Mouse (Mus musculus) right cerebral cortex, postnatal 10 days (tissue): ENCODE data around the gene Igsf9.

Experiments used
- DNase-seq, 2 experiments: peaks; one replicate each; pipeline ENCODE4 v3.0.0; 2021; ENCODE audit warnings: low spot score in 2 of 2

Gene Igsf9

GRCm38 (mm10) chr1:172468301-172468877, 13.2 kb upstream of the Igsf9 start:
- no peak for DNase-seq

DNA sequence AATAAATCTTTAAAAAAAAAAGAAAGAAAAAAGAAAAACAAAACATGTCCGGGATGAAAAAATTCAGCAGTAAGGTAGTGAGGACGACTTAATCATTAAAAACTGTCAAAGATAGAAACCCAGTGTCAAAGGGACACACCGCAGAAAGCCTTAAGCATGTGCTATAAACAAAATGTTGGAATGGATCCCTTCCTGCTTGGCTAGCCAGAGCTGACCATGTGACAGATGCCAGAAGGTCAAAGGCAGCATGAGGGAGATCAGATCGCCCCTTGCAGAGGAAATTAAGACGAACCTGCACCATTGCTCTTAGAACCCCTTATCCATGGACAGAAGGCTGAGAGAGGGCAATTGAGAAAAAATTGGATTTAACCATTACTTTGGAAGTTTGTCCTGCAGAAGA, 12.2 kb upstream of the Igsf9 start:
- DNase-seq: no peak

GRCm38 (mm10) chr1:172469810-172470448, 11.7 kb upstream of the Igsf9 start:
- DNase-seq: no peak

DNA sequence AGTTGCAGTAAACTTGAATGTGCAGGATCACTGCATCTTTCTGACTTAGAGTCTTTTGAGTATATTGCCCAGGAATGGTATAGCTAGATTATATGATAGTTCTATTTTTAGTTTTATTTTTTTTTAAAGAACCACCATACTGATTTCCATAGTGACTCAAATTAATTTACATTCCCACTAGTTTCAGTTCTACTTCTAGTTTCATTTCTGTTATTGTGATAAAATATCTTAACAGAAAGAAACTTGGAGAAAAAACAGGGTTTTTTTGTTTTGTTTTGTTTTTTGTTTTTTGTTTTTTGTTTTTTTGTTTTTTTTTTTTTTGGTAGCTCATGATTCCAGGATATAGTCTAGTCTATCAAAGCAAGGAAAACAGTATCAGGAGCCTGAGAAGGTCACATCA, 8.7 kb upstream of the Igsf9 start:
- no peak for DNase-seq

DNA sequence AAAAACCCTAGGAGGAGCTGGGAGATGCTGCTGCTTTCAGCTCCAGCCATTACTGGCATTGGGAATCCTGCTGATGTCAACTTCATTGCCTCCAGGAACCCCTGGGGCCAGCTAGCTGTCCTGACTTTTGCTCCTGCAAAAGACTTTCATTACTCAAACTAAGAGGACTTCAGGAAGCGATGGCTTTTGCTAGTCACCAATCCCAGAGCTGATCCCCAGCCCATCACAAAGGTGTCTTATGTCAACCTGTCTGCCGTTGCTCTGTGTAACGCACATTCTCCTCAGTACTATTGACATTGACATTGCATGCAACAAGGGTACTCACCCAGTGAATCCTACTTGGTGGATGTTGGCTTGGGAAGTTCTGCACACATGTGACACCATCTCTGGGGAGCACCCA, 7.4 kb upstream of the Igsf9 start:
- no peak for DNase-seq

DNA sequence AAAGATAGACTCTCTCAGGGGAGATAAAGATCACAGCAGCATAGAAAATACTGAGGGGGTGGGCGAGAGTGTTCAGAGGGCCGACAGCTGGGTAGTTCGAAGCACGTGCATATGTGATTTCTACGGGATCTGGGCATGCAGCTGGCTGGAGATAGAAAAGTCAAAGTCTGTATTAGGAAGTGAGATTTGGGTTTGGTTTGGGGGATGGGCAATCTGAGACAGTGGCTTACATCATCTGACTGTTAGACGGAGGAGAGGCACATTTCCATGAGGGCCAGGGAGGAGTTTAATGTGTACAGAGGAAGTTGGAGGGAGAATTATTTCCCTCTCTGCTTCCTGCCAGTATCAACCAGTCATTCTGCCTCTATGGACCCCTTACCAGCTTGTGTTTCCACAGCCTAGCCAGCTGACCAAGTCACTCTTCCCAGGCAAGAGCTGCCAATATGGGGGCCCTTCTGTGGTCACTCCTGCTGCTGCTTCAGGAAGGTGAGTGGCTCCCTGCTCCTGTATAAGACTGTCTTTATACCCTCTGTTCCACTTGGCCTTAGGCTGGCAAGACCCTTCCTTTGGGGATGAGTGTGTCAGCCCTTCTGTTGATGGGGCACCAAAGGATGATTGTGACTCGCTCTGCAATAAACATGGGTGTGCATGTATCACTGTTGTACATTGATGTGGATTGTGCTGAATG, 6.4 kb upstream of the Igsf9 start, which contains the start of gene Slamf9:
Slamf9 (plus strand) TSS at position 305 of the 688 bp plus-strand sequence.
- no peak for DNase-seq

DNA sequence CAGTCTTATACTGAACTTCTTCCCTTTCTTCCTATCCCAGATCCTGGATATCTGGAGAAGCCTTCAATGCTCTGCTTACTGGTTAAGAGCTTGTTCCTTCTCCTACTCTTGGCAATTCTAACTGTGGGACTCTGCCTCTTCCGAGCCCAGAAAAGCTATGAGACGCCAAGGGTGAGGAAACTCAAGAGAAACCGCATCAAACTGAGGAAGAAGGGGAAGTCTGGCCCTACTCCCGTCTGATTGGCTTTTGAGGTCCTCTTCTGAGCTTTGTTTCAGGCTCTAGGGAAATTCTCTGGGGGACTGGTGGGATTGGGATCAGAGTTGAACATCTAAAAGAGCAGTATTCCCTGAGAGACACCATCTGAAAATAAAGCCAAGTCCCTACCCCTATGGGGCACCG, 3.6 kb upstream of the Igsf9 start:
- no peak for DNase-seq

GRCm38 (mm10) chr1:172480376-172480775, 1.2 kb upstream of the Igsf9 start:
- DNase-seq: no peak

GRCm38 (mm10) chr1:172481111-172481510, 477 bp upstream of the Igsf9 start:
- peak in 1 of 2 experiments; percentile 31 for DNase-seq

DNA sequence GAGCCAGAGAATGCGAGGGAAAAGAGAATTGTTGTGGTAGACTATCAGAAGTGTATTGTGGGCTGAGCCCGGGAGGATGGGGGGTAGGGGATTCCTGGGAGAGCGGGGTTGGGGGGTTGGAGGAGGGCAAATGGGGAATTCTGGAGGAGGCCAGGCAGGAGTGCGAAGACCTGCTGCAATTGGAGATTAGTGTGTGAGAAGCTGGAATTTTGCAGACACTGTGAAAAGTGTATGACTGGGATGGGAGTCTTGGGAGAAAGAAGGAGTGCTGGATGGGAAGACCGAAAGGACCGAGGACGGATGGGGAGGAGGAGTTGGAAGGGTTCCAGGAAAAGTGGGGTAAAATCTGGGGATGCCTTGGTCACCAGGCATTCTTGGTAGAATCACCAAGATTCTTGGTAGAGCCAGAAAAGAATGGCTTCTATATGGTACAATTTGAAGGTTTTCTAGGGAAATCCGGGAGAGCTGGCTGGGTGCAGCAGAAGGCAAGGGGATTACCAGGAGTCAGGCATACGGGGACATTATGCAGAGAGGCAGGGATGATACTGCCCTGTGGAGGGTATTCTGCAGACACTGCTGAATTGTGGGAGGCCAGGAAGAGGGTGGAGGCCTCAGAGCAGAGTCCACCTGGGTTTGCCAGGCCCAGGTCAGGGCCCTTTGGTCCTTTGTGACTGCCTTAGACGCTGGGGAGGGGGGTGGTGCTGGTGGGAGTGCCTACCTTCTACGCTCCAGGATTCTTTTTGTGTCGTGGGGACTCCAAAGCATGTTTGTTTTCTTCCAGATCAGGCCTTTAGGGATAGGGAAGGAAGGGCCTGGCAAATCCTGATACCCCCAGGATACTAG, 1.2 kb downstream of the Igsf9 start:
- peak in 1 of 2 experiments; percentile 39 for DNase-seq

DNA sequence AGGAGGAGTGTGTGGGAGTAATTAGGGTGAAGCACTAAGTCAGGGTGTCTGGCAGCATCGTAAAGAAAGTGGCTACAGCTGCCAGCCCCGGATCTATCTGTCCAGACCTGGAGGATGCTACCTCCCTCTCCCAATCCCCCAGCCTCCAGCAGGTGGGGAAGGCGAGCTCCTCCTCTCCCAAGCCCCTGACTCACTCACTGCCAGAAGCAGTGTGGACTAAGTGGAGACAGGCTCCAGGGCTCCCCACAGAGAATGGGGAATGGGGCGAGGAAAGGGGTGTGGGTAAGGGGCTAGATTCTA, 1.7 kb downstream of the Igsf9 start:
- DNase-seq: peak in 1 of 2 experiments; percentile 35

- DNase-seq: peak in 1 of 2 experiments; percentile 28
These were observed 2.6 kb downstream of the Igsf9 start for GRCm38 (mm10) chr1:172484236-172484635.

DNA sequence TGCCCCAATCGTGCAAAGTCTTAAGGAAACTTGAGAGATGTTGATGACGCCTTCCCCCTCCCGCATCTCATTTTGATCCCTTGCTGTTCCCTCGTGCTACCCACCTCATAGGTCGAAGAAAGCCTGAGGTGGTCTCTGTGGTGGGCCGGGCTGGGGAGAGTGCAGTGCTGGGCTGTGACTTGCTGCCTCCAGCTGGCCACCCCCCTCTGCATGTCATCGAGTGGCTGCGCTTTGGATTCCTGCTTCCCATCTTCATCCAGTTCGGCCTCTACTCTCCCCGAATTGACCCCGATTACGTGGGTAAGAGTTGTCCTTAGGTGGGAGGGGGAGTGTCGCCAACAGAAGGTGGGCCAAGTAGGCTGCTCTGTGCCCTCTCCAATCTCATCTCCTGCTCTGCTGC, 3.1 kb downstream of the Igsf9 start:
- peak in 1 of 2 experiments; percentile 24 for DNase-seq

DNA sequence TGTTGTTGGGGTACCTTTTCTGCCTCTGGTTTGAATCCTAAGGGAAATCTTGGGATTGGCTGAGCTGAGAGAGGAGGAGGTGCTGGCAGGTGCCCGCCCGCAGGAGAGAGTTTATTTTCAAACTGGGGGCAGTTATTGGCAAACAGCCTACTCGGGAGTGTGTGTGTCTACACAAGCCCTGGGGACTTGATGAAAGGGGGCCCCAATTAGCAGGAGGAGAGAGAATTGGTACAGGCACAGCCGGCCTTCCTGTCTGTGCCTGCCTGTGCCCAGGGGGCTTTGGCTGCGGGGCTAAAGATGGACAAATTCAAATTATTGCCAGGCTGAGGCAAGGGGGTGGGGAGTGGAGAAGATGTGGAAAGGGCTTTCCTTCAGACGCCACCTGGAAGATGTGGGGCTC, 4.2 kb downstream of the Igsf9 start:
- DNase-seq: no peak

- no peak for DNase-seq
These were observed 4.6 kb downstream of the Igsf9 start for GRCm38 (mm10) chr1:172486236-172486635.

- DNase-seq: no peak
These were observed 5.1 kb downstream of the Igsf9 start for GRCm38 (mm10) chr1:172486651-172487050.

- DNase-seq: no peak
These were observed 6.3 kb downstream of the Igsf9 start for GRCm38 (mm10) chr1:172487859-172488258.

DNA sequence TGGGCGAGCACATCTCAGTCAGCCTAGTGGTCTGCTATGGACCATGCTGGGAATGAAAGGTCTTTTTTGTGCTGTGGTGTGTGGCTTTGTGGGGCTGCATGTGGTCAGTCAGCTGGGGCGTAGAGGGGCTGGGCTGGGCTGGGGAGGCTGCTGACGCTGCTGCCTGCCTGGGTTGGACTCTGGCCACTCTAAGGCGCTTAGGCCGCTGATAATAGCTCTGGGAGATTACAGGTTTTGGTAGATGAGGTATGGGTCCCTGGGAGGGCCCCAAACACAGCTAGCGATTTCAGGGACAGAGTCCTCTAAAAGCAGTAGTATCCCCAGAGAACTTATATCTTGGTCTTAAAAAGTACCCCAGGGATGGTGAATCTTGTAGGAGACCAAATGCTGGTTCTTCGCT, 7.2 kb downstream of the Igsf9 start:
- DNase-seq: no peak

GRCm38 (mm10) chr1:172489585-172490250, 8.1 kb downstream of the Igsf9 start:
- no peak for DNase-seq

DNA sequence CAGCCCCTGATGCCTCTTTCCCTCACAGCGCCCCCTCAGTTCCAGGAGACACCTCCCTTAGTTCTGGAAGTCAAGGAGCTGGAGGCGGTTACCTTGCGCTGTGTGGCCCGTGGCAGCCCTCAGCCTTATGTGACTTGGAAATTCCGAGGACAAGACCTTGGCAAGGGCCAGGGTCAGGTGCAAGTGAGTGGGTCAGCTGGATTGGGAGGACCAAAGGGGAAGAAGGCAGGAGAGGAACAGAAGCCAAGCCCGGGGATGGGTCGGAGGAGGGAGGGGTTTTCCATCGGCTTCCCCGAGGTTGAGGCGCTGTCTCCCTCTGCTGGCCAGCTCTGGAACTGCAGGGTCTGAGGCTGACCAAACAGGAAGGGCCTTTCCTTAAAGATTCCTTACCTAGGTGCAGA, 8.7 kb downstream of the Igsf9 start:
- DNase-seq: peak; percentile 85 to 92

DNA sequence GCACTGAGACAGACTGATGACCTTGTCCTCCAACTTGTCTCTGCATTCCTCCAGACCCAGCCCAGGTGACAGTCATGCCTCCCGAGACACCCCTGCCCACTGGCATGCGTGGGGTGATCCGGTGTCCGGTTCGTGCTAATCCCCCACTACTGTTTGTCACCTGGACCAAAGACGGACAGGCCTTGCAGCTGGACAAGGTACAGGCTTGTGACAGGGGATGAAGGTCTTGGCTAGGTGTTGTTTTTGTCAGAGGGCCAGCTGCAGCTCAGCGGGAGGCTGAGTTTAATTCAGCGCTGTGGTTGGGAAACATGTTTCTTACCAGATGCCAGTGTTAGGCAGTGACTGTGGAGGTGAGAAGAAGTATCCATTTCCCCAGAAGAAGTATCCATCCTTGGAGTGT, 10.5 kb downstream of the Igsf9 start:
- no peak for DNase-seq

DNA sequence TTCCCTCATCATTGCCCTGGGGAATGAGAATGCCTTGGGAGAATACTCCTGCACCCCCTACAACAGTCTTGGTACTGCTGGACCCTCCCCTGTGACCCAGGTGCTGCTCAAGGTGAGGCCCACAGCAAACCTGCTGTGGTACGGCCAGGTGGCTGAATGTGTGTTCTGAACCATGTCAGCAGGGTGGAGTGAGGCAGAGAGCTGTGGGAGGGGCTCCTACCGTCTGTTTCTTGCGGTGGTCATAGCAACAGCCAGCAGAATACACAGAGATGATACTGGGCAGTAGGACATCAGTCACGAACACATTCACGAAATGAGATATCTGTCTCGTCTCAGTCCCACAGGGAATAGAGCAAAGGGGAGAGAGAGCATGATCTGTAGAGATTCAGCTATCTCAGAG, 11.9 kb downstream of the Igsf9 start:
- no peak for DNase-seq
